Mouse (Mus musculus) ES-Bruce4 (cell line): ENCODE data around the gene 3110082I17Rik.
A peak's percentile ranks its signal among the peaks of the same experiment; 100 is the strongest.

Experiments used
- CTCF ChIP-seq: IDR thresholded peaks from one replicate; pipeline ENCODE4 v1.8.1; 2011; ENCODE audit warnings: low read depth, low read length
- EP300 ChIP-seq: IDR thresholded peaks from 2 replicates; pipeline ENCODE4 v1.6.1; 2011; ENCODE audit warnings: low read depth, low read length; ENCODE audit not compliant: insufficient read depth
- POLR2A ChIP-seq: IDR thresholded peaks from one replicate; pipeline ENCODE4 v1.8.1; 2011; ENCODE audit warnings: low read length; ENCODE audit not compliant: insufficient read depth

DNA sequence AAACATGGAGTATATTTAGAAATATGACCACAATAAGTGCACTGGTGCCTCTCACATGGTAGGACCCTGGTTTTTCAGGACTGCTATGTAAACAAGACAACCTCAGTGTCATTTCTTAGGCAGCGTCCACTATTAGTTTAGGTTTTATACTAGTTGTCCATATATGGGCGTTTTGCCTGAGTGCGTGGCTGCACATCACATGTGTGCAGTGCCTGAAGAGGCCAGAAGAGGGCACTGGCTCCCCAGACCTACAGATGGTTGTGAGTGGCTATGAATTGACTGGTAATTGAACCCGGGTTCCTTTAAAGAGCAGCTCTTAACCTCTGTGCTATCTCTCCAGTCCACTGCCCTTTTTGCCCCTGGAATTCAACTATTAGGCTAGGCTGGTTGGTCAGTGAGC lies 43.4 kb downstream of the 3110082I17Rik start:
- TF ChIP-seq POLR2A = no peak
- peak; percentile 48 for TF ChIP-seq CTCF
- TF ChIP-seq EP300 = no peak
